Mouse (Mus musculus) ovary, postnatal 14 days (tissue): ENCODE results near the gene Cldn13.
A peak's percentile ranks its signal among the peaks of the same experiment; 100 is the strongest.
"Not testable (repeated sequence)": the region's sequence is repeated elsewhere in the genome, so short reads cannot be mapped to it uniquely, and the experiment has no call there.

ENCODE experiments used
- DNase-seq: peaks from one replicate; pipeline ENCODE4 v3.0.0; 2022; ENCODE audit warnings: low spot score

The Cldn13 gene

DNA sequence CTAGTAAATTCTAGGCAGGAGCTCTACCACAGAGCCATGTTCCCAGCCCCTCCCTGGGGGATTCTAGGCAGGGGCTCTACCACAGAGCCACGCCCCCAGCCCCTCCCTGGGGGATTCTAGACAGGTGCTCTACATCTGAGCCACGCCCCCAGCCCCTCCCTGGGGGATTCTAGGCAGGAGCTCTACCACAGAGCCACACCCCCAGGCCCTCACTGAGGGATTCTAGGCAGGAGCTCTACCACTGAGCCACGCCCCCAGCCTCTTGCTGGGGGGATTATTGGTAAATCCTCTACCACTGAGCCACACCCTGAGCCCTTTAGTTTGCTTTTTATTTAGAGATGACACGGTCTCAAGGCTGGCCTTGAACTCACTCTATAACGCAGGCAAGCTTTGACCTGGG lies 18.4 kb upstream of the Cldn13 start:
- not testable (repeated sequence) for DNase-seq

DNA sequence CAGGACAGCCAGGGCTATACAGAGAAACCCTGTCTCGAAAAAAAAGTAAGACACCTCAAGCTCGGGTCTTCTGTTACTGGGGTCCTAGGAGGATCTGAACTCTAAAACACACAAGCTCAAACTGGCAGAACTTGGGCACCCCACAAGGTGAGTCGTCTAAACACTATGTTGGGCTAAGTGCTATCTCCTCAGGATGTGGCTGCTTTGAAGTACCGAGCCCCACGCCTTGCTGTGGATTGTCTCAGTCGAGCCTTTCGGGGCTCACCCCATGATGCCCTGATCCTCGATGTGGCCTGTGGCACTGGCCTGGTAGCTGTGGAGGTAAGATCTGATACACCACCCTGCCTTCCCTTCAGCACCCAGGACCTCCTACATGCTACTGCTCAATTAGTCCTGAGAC lies 18.0 kb upstream of the Cldn13 start:
- no peak for DNase-seq

DNA sequence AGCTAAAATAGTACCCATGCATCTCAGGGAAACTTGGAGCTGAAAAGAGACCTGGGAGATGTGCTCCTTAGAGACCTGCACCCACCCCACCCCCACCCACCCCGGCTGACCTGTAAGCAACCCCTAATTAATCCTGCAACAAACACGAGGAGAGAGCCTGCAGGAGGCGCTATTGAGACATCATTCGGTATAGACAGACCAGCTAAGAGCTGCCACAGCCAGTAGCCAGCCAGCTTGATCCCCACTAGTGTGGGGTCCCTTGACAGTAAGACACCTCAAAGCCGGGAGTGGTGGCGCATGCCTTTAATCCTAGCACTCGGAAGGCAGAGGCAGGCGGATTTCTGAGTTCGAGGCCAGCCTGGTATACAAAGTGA lies 17.6 kb upstream of the Cldn13 start:
- DNase-seq, result peak; percentile 45

DNA sequence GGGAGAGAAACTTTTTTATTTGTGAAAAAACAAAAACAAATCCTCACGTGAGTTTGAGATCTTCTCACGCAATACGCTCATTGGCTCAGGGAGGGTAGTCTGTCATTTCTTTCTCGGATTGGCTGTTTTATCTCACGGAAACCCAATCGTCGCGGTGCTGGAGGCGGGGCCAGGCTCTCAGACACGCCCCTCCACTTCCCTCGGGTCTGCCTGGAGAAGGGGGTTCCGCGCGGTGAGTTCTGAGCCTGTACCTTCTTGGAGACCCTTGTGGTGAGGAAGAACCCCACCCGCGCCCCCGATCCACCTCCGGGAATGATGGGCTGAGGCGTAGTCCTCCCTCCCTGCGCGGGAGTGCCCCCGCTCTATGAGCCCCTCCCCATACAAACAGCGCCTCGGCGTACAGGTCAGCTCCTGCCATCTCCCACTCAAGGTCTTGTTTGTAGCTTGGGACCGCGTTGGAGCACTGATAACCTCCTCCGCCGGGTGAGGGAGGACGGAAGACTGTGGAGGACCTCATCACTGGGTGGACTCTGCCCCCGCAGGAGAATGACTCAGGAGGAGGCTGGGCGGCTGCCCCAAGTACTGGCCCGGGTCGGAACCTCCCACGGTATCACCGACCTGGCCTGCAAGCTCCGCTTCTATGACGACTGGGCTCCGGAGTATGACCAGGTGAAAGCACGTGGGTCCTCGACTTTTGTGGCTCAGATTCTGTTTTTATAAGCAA lies 17.0 kb upstream of the Cldn13 start, which contains the start of gene Mettl27:
Gene Mettl27 (plus strand): TSS at position 190 of the 724 bp plus-strand sequence.
- DNase-seq, result peak; percentile 77

DNA sequence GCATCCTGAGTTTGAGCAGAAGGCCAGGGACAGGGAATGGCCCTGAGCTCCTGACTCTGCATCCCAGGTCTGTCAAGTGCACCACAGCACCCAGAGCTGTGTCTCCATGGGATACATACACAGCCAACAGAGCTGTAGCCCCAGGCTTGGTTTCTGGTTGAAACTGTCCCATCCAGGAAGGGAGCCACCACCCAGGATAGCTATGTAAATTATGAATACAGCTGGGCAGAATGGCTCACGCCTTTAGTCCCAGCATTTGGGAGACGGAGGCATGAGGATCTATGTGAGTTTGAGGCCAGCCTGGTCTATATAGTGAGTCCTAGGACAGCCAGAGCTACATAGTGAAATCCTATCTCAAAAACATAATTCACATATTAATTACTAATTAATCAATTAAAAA lies 14.7 kb upstream of the Cldn13 start:
- DNase-seq, result no peak

DNA sequence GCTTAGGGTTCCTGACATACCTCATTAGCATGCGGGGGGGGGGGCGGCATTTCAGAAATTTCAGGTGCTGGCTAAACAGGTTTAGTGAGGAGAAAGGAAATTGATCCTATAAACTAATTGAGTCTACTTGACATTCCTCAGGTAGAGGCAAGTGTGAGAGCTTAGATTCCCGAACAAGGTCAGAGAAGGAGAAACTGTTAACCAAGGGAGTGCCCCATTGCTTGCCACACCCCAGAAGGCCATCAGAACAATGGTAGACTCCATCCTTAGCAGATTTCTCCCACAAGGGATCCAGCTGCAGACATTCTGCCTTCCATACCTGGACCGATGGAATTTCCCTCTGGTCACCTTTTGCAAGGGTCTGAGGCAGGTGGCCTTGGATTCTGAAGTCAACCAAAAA lies 11.4 kb upstream of the Cldn13 start:
- DNase-seq, result no peak

DNA sequence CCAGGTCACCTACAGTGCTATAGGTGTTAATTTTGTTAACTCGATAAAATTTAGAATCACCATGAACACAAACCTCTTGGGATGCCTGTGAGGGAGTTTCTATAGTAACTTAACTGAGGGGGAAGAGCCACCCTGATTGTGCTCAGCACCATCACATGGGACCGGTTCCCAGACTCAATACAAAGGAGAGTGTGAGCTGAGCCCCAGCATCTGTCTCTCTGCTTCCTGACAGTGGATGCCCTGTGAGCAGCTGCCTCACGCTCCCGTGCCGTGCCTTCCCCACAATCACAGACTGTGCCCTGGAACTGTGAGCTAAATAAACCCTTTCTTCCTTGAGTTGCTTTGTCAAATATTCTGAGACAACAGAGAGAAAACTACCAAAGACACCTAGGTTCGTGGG lies 7.8 kb upstream of the Cldn13 start:
- DNase-seq, result no peak

DNA sequence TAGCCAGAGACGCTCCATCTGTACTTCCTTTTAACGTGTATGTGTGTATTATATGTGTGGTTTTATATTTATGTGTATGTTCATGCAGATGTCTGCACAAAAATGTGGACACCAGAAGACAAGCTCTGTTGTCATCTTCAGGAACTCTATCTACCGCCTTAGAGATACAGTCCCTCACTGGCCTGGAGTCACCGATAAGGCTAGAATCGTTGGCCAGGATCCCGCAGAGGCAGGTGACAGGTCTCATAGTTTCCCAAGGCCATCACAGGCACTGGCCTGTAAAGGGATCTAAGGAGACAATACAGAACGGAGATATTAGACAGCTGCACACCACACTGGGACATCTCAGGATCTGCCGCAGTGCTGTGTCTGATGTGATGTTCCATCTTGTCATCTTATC lies 5.8 kb upstream of the Cldn13 start:
- DNase-seq, result no peak

DNA sequence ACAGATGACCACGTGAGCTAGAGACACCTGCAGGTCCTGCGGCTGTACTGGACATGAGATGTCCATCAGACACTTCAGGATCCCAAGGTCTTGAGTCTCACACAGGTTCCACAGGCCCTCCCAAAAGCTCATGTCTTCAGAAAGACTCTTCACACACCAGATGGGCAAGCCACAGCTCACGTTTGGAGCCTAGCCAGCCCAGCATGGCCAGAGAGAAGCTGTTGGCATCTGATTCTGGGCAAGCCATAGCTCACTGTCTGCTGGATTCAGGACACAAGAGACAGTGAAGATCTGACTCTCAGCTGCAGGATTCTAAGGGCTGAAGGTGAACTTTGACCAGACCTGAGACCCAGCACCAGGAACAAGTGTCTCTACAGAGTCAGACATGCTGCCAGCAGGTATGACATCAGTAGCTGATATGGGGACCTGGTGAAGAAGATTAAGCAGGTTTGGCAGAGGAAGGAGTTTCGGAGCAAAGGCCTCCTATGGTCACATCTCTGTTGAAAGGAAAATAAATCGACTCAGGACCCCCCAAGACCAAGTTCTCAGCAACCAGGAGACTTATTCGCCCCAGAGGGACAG lies 4.9 kb upstream of the Cldn13 start:
- DNase-seq, result no peak

DNA sequence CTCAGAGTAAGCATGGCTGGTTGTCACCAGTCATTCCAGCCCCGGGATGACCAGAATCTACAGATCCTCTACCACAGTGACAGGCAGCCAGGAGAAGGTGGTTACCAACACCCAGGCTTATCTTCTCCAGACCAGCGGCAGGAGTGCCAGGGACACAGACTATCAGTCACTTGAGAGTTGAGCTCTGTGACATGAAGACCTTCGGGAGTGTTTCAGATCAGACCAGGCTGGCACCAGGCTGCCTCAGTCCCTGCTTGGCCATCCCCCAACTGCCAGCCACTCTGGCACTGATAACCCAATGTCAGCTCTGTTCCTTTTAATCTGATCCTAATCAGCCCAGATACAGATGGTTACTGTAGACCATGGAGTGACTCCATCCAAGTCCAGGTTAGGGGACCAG lies 3.8 kb upstream of the Cldn13 start:
- no peak for DNase-seq

DNA sequence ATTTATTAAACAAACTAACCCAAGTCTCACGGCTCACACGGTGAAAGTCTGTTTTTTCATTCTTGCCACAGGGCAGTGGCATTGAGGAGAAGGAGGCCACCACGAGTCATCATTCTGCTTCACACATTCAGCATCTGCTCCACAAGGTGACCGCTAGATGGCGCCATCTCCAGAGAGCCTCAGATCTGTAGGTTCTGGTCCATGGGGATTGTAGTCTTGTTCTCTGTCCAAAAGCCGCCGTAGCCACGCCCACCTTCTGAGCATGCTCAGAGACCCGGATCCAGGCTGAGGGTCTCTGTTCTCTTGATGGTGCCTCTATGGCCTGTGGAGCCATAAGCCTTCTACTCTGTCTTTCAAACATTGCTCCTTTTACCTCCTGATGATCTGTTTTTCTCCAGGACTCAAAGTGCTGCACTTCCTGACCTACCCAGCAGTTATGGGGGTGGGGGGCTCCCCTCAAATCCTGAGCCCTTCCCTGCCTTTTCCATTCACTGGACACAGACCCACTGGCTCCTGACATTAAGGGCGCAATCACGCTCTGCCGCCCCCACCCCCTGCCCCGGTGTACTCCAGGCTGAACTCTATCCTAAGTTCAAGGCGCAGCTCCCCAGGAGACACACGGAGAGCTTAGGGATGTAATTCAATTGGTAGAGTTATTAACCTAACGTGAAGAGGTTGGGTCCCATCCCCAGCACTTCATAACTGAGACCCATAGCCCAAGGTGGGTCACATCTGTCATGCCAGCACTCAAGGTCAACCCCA lies 2.9 kb upstream of the Cldn13 start:
- peak; percentile 63 for DNase-seq

DNA sequence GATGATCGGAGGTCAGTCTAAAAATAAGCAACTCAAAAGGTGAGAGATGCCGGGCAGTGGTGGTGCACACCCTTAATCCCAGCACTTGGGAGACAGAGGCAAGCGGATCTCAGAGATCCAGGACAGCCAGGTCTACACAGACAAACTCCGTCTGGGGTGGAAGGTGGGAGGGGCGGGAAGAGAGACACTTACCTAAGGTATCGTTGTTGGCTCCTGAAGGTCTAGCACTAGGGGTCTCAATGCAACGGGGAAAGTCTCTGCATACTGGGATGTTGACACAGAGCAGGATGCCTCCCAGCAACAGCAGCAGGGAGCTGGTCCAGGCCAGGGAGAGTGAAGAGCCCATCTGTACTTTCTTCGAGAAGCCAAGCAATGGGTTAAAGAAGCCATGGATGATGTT lies 816 bp downstream of the Cldn13 start:
- no peak for DNase-seq

DNA sequence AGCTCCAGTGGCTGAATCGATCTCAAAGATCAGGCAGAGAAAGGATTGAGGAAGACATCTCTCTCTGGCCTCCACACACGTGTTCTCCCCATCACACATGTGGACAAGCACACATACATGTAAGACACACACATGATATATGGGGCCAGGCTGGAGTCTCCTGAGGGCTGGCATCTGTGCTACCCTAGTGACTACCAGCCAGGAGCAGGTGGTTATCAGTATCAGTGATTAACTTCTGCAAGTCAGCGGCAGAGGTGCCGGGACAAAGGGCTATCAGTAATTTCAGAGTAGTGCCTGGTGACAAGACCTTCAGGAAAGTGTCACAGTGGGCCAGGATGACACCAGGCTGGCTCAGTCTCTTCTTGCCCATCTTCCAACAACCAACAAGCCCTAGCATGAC lies 1.6 kb downstream of the Cldn13 start:
- DNase-seq, result no peak

DNA sequence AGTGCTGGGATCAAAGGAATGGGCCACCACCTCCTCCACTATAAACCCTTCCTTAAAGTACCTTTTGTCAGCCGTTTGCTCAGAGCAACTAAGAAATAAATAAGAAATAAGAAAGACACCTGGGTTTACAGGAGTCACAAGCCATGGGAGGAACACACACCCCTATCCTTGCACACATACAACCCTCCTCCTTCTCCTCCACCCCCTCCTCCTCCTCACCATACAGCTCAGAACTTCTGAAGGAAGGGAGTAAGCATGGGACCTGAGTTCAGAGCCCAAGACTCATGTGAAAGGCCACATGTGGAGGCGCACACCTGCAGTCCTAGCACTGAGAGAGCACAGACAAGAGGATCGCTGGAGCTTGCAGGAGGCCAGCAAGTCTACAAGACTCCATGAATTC lies 2.0 kb downstream of the Cldn13 start:
- DNase-seq, result no peak

DNA sequence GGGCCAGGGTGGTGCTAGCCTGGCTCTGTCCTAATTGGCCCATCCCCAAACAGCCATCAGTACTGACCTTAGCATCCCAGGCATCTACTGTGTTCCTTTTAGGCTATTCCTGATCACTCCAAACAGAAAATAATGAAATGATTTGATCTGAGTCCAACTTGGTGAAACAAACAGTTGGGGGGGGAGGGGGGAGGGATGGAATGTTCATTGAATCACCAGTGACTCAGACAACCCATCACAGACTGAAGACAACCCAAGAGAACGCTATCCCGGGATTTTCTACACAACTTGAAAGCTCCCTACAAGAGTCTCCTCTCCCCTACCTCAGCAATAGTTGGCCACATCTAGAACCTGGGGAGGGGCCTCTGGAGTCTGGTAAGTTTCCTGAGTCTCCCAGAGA lies 3.4 kb downstream of the Cldn13 start:
- DNase-seq, result no peak

DNA sequence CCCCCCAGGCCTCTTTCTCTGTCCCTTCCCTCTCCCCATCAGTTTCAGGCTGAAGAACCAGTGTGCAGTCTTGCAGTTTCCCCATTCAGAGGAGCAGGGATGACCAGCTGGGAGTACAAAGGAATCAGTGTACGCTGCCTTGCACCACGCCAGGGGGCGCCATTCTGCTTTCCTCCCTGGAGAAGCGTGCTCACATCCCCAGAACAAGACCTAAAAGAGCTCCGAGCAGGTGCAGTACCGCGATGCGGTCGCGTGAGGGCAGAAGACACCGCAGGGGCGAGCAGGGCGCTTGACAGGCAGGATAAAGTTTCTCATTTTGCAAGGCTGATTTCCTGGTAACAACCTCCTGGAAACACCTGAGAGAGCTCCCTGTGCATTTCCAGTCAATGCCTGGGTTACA lies 8.2 kb downstream of the Cldn13 start:
- peak; percentile 98 for DNase-seq

DNA sequence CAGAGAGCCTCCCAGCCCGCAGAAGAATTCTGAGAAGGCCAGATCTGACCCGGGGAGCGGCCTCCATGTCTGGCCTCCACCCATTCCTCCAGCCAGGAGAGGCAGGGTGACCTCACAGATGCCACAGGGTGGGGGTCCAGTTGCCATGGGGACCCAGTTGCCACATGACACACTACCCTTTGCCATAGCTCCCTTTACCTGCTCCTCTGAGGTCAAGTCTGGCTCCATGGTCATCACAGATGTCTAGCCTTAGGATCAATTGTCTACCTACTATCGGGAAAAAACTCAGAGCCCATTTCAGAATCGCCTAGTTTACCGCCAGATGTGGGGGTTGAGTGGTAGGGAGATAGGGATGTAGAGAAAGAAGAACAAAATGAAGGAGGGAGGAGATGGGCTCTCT lies 8.7 kb downstream of the Cldn13 start, which contains the start of gene Tmem270:
Gene Tmem270 (minus strand): TSS at position 101 of the 400 bp plus-strand sequence.
- no peak for DNase-seq

DNA sequence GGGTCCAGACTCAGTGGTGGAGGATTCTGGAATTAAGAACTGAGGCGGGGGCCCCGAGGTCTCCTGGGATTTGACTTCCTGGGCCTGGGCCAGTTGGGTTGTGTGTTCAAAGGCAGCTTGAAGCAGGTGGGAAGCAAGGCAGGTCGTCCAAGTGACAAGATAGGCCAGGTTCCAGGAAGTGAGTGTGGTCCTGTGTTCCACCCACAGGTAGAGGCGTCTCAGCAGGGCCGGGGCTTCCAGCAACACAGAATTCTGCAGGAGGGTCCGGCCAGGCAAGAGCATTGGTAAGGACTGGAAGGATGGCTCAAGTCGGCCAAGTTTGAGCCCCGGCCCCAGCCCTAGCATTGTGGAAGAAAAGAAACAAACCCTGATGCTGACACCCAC lies 13.7 kb downstream of the Cldn13 start:
- no peak for DNase-seq

DNA sequence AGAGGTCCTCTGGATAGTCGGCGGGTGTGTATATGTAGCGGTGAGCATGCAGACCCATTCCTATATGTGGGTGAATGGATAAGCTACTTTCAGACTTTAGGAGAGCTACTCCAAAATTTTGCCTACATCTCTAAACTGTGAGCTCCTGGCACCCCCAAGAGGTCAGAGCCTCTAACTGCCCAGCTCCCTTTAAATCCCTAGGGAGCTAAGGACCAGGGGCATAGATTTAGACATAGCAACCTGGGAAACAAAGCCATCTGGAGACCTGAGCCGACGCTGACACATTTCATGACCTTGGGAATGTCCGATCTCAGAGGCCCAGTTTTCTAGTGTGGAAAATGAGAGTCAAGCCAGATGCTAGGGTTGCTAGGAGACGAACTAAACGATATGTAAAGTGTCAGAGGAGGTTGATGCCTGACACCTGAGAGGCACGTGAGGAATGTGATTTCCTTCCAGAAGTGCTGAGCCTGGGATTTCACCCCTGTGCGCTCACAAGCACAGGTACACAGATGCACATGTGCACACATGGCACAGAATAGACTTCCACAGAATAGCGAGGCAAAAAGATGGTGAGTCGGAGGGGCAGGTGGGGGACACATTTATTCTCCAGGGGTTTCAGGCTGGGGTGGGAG lies 14.2 kb downstream of the Cldn13 start:
- DNase-seq, result peak; percentile 45

DNA sequence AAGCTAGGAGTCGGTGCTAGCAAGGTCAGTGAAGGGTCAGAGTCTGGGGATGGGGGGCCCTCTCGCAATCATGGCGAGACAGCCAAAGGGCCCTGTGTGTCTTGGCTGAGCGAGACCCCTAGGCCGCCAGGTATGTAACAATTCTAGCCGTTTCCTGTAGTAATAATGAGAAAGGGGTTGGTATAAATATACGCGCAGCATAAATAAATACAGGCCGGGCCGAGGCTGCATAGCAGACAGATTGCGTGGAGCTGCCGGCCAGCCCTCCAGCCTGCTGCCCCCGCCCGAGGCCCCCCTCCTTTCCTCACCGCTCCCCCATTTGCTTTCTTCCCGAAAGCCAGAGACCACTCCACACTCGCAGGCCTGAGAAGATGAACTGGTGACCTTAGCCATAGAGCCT lies 17.7 kb downstream of the Cldn13 start:
- DNase-seq, result no peak

DNA sequence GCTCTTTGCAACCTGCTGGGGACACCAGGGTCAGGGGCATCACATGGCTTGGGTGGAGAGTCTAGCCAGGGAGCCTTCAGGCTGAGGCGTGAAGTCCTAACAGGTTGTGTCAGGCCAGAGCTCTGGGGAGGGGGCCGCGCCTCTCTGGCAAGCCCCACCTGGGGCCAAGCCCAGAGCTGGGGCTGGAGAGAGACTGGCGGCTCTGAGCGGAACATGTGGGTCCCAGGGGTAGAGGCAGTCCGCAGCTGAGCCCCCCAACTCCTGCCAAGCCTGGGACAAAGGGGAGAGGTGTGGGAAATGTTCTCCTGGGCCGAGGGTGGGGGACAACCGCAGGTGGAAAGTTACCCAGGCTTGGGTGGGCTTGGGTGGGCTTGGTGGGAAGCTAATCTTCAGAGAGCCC lies 18.4 kb downstream of the Cldn13 start:
- DNase-seq, result no peak

DNA sequence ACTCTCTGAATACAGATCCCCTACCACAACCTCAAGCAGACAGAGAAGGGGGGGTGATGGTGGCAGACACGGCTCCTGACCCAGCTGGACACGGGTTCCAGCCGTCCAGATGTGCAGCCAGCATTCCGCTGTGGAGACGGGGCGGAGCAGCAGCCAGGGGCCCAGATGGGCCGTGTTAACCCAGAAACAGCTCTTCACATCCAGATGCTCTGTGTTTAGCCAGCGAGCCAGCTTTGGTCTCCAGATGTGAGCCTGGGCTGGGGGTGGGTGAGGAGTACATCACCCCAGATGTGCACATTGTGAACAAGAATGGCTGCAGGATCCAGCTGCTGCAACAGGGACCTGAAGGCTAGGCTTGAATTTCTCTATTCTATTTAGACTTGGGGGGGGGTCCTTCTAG lies 20.0 kb downstream of the Cldn13 start:
- DNase-seq, result no peak

DNA sequence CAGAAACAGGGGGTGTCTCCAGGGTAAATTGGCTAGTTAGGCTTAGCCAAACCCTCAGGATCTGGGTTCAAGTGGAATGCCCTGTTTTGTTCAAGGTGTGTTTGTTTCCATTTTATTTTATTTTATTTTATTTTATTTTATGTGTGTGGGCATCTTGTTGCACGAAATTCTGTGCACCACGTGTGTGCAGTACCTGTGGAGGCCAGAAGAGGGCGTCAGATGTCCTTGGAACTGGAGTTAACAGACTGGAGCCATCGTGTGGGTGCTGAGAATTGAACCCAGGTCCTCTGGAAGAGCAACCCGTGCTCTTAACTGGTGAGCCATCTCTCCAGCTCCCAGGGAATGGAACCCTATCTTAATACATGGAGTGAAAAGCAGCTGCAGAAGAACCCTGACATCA lies 22.6 kb downstream of the Cldn13 start:
- DNase-seq, result no peak
